Mouse (Mus musculus) bone marrow, adult 2 months (tissue): ENCODE measurements at regions not wholly inside any gene's neighbourhood (a gene's known extent, or its start where the extent isn't known, plus 50 kb on each side); places are given as distances from the start of the nearest gene placed in this dataset.

ENCODE experiments used
- CTCF ChIP-seq: fragments of 200-500 bp; IDR thresholded peaks from 2 replicates; pipeline ENCODE4 v1.5.1; 2011; ENCODE audit warnings: low read length, control low read depth; ENCODE audit not compliant: control insufficient read depth, insufficient read depth
- POLR2A ChIP-seq: fragments of 200-500 bp; IDR thresholded peaks from 2 replicates; pipeline ENCODE4 v1.6.1; 2011; ENCODE audit warnings: low read depth, mild to moderate bottlenecking, control low read depth, low read length, borderline replicate concordance; ENCODE audit not compliant: control insufficient read depth

DNA sequence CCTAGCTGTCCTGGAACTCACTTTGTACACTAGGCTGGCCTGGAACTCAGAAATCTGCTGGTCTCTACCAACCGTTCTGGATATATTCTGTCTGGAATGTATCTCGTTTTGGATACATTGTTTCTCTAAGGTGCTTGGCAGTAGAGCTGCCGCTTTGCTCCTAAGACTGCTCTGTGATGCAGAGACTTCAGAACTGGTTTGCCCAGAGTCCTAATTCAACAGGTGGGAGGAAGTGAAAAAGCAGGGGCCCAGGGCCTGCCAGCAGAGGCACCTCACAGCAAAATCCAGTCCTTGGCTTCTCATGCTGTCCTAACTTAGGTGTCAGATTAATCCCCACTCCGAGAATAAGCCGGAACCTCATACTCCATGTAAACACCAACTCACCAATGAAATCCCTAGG lies 67.3 kb upstream of the Rreb1 start:
- TF ChIP-seq POLR2A (no peak), CTCF (no peak)
